Mouse (Mus musculus): Measurements from ENCODE around the gene Abl1.
A peak's percentile ranks its signal among the peaks of the same experiment; 100 is the strongest.
"Not testable (repeated sequence)": the region's sequence is repeated elsewhere in the genome, so short reads cannot be mapped to it uniquely, and the experiment has no call there.

Gene Abl1

DNA sequence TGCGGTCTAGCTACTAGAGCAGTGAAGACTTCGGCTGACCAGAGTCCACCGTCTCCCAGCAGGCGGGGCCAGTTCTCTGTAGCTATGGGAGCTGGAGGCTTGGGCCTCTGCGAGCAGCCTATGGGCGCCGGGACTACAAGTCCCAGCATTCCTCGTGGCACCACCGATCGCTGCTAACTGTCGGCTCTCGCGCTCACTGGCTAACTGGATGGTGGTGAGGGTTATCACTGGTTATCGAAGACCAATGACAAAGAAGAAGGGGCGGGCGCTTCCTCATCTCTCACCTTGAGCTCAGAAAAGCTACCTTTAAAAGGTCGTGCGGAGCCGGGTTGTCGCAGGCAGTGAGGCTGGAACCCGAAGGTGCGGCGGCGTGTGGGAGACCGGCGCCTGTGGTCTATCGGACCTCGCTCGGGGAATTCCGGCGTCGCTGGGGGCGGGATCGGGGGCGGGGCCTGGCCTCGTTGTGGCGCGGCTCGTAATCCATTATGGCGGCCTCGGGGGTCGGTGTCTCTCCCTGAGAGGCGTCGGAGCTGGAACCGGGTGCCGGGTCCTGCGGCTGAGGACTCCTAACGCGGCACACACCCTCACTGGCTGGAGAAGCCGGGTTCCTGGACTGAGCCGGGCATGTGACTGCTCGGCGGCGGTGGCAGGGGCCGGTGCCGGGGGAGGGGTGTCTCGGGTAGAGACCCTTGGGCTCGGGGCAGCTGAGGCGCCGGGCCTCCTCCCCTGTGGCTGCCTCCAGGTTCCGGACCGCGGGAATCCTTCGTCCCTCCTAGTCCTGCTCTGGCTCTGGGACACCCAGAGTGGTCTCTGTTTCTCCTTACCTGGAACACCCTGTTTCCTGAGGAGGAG is at the start of gene Abl1:
Abl1 (plus strand) TSS at position 303 of the 852 bp plus-strand sequence.
- peak; percentile 92 to 99 for DNase-seq

DNA sequence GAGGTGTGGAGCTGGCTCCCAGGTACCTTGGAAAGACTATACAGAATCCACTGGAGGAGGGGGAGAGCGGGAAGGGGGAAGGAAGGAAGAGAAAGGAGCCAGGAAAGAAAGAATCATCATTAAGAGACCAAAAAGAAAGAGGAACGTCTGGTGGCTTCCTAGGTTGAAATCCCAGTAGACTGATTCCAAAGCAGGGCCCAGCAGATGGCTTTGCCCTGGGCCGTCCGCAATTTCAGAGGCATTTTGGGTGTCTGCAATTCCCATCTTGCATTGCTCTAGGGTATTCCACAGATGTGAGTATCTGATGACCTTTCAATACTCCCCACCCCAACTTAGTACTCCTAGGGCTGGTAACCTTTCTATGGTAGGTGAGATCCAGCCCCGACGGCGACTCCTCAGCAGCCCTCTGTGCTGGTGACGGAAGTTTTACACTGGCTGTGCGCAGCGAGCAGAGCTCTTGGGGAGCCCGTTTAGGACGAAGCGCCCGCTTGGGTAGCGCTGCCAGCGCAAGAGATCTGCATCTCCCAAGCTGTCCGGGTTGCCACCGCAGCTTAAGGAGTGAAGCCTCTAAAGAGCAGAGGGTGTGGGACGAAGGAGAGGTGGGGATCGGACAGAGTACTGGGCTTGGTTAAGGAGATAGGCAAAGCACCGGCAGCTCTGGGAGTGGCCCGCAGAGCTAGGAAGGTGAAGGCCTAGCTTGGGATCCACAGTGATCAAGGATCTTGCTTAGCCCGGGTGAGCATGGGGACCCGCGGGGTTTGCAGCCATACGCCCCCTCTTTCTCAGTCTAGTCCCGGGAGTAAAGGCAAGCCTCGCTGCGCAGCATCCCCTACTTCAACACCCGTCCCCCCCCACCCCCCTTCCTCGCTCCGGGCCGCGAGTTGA is 49.4 kb upstream of the Abl1 start:
- DNase-seq, result no peak

DNA sequence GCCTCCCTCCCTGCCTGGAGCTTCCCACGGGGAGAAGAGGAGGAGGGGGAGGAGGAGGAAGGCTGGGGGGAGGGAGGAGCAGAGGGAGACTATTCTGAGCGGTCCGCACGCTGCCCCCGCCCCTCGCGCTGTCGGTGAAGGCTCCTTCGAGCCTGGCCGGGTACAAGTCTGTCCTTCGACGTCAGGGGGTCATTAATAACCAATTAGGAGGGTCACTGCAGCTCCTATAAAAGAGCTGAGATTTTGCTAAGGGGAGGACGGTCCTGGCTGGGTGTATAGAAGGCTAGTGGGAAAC is 48.8 kb upstream of the Abl1 start:
- no peak for DNase-seq

DNA sequence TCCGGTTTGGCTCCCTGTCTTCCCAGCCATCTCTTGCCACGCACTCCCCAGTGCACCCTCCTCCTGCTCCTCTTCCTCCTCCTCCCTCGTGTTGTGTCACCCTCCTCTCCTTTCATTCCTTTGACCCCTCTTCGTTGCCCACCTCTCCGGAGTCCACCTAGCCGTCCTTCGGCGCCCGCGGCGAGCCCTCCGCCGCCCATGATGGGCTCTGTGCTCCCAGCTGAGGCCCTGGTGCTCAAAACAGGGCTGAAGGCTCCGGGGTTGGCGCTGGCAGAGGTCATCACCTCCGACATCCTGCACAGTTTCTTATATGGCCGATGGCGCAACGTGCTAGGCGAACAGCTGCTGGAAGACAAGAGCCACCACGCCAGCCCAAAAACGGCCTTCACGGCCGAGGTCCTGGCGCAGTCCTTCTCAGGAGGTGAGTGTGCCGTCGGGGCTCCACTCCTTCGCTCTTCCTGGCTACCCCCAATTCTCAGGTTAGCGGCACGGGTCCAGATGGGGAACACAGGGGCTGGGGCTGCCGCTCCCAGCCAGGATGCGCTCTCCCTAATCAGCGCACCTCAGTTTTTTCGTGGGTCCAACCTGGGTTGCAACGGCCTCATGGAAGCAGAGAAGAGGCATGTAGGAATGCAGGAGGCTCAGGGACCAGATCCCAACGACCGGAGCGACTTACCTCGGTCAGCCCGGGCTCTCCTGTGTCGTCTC is 48.1 kb upstream of the Abl1 start, which contains the start of gene Prdm12:
Prdm12 (plus strand) TSS at position 137 of the 708 bp plus-strand sequence.
- no peak for DNase-seq

DNA sequence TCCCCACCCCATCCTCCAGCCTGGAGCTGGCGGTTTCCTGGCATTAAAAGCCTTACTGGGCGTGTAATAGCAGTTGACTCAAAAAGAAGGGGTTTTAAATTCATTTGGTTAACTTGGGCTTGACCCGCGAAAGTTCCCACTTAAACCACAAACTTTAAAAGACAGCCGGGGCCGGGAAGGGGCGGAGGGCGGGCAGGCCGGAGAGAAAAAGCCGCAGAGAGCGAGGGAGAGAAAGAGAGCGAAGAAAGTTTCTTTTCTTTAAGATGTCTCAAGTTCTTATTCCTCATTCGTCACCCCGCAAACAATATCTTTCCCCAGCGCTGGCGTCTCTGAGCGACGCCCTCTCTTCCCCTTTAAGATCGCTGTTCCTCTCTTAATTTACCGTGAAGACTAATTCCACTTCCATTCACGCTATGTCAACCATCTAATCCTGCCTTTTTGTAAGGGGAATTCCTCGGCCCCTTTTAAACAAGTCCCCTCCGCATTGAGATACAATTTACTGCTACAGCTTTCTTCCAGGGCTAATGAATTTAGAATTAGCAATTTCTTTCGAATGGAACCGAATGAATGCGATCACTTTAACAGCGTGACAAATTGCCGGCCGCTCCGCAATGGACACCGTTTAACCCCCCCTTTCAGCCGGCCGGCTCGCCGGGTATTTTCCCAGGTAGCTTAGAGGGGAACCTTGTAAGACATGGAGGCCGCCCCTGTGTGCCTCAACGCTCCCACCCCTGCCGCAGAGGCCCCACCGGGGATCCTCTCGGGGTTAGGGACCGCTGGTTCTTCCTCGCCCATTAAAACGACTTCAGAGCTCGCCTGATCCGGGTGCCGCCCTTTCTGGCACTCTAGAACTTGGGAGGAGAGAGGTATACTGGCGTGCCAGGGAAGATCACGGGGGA is 47.3 kb upstream of the Abl1 start:
- DNase-seq, result no peak

DNA sequence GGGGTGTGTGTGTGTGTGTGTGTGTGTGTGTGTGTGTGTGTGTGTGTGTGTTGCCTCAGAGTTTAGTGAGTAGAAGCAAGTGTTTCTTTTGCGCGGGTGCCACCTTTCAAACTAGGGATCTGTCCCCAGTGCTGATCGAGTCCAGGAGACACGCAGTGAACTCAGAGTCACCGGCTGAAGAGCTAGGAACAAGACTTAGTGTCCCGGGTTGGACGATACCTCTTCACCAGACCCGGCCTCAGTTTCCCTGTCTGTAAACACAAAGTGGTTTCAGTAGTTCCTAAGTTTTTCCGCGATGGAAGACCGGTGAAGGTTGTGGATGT is 46.7 kb upstream of the Abl1 start:
- no peak for DNase-seq

DNA sequence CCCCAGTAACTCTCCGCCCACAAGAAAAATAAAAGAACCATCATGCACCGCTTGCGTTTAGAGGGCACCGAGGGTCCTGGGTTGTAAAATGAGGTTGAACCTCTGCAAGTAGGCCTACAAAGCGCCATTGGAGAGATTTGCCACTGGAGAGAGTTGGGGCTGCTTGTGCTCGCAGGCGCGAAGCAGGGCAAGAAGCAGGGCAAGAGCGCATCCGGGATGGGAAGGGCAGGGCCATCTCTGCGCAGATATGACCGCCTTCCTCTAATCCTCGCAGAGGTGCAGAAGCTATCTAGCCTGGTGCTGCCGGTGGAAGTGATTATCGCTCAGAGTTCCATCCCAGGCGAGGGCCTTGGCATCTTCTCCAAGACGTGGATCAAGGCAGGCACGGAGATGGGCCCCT is 46.2 kb upstream of the Abl1 start:
- no peak for DNase-seq

DNA sequence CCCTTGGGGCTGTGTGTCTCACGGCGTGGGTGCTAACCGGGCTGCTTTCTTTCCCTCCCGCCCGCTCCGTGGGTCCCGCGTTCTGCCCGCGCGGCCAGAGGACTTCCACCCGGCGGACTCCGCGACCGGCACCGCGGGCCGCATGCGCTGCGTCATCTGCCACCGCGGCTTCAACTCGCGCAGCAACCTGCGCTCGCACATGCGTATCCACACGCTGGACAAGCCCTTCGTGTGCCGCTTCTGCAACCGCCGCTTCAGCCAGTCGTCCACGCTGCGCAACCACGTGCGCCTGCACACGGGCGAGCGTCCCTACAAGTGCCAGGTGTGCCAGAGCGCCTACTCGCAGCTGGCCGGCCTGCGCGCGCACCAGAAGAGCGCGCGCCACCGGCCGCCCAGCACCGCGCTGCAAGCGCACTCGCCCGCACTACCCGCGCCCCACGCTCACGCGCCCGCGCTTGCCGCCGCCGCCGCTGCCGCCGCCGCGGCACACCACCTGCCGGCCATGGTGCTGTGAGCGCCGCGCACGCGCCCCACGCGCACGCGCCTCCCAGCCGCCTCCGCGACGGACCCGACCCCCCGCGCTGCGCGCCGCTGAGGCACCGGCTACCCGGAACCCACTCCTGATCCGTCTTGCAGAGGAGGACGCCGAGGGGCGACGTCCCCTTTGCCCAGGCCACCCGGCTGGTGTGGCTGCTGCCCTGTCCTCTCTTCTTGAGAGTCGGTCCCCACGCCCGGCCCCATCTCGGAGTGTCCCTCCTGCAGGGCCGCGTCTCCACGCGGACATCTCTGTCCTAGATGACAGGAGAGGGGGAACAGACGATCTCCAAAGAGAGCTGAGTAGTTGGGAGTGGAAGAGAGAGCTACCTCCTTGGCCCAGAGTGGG is 34.0 kb upstream of the Abl1 start:
- DNase-seq, result peak; percentile 27 to 57

DNA sequence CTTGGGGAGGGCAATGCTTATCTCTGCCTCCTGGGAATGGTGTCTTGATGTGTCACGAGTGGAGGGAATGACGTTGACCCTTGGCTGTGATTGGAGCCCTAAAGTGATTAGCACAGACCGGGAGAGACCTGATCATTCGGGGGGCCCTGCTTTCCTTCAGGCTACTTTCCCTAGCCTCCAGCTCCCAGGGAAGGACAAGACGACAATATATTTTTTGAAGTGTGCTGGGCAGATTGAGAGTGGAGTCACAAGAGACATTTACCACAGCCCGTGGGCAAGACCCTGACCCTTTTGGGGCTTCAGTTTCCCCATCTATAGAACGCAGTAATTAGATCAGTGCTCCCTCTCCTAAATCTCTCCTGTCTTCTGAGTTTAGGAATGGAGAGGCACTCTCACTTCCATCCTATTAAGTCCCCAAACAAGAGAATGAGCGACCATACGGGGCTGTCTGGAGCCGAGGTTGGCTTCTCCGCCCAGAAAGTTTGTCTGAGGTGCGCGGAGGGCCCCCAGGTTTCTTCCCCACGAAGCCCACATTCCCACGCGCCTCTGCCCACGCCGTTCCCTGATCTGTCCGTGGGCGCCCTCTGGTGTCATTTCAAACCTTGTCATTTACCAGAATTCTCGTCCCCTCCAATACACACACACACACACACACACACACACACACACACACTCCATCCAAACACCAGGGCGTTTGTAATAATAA is 33.2 kb upstream of the Abl1 start:
- DNase-seq, result peak; percentile 62 to 76

DNA sequence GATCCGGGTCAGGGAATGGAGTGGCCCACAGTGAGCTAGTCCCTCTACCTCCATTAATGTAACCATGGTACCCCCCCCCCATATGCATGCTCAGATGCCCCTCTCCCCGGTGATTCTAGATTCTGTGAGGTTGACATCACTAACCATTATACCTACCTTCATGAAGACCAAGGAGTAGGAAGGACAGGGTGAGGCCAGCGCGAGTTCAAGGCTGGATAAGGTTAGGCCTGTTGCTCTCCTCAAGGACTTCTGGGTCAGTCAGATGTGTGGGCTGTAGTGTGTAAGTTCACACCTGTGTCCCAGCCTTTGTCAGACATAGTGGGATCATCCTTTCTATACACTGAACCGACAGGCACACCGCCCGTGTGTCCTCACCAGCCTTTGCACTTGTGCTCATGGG is 31.8 kb upstream of the Abl1 start:
- no peak for DNase-seq

DNA sequence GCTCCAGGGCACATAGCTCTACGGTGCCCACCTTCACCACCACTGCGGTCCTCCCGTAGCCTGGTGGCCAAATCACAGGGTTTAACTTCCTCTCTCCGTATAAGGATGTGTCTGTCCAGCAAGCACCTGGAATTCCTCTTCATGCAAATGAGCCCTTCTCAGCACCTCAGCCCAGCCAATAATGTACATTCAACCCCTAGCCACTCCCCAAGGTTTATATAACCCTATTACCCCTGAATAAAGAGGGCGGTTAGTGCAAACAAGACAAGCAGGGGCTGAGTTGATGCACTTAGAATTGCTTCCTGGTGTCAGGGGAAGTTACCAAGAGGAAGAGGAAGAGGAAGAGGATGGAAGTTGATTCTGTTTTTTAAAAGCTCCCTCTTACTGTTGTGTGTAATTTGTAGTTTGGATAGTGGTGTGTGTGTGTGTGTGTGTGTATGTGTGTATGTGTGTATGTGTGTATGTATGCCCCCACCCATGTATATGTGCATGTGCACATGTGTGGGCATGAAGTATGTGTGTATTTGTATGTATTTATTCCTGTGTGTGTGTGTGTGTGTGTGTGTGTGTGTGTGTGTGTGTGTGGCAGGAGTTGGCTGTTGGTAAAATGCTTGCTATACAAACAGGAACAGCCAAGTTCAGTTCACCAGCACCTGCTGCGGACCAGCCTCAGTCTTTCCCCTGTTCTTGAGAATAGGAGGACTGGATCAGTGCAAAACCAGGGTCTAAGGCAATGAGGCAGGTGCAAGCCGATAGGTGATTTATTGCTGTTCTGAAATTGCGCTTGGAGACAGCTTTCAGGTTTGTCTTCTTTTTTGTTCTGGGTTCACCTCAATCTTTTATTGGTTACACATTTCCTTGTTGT is 25.0 kb upstream of the Abl1 start:
- DNase-seq, result no peak

DNA sequence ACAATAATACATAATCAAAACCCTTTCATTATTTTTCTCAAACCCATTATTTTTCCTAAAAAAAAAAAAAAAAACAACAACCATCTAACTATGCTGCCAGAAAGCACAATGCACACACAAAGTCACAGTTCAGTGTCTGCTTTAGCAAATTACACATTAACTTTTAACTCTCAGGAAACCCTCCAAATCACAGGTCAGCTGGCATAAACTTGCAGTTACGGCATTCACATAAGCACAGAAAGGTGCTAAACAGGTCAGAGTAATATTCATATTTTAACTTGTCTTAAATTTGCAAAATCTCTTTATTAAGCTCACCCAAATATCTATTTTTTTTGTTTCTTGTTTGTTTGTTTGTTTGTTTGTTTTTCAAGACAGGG is 24.4 kb upstream of the Abl1 start:
- no peak for DNase-seq

DNA sequence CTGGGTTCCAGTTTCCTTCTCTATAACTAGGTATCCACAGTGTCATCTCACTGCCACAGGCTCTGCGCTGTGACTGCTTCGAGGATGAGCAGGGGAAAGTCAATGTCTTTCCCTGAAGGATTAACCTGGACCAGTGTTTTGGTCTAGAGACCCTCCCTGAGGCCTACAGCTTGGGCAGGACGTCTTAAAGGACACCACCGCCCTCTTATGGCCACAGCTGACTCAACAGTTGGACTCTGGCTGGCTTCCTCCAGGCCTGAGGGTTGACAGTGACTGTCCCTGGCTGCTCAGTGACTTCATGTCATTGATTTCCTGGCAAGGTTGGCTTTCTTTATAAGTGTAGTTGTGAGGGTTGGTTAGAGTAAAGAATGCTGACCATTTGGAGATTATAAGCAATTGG is 20.8 kb upstream of the Abl1 start:
- no peak for DNase-seq

DNA sequence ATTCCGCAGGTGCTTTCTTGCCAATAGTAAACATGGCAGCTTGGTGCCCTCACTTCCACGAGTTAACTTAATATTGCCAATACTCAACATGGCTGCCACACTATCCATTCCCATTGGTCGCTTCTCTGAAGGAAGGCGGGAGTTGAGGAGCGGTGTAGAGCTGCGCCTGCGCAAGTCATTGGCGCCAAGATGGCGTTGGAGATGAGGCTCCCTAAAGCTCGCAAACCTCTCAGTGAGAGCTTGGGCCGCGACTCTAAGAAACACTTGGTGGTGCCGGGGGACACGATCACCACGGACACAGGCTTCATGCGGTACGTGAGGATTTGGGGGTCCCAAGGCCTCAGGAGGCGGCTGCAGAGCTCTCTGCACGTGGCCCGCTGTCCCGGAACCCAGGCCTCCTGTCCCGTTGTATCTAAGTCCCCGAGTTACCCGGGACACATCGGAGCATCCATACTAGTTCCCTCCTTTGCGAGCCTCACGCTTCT is 17.6 kb upstream of the Abl1 start, which contains the start of gene Exosc2:
Exosc2 (plus strand) TSS at position 165 of the 485 bp plus-strand sequence.
- DNase-seq, result peak; percentile 90 to 92

DNA sequence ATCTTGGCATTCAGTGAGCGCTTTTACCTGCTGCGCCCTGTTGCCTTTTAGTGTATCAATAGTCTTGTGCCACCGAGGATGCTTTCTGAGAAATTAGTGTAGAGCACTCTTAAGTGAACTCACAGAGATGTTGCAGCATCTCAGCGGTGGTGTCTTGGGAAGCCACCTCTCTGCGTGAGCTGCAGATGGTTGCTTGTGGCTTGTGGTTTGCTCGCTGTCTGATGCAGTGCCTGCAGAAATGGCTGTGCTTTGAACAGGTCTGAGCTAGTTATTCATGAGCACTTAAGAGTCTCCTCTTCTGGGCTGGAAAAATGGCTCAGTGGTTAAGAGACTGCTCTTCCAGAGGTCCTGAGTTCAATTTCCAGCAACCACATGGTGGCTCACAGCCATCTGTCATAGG is 9.5 kb upstream of the Abl1 start:
- no peak for DNase-seq

DNA sequence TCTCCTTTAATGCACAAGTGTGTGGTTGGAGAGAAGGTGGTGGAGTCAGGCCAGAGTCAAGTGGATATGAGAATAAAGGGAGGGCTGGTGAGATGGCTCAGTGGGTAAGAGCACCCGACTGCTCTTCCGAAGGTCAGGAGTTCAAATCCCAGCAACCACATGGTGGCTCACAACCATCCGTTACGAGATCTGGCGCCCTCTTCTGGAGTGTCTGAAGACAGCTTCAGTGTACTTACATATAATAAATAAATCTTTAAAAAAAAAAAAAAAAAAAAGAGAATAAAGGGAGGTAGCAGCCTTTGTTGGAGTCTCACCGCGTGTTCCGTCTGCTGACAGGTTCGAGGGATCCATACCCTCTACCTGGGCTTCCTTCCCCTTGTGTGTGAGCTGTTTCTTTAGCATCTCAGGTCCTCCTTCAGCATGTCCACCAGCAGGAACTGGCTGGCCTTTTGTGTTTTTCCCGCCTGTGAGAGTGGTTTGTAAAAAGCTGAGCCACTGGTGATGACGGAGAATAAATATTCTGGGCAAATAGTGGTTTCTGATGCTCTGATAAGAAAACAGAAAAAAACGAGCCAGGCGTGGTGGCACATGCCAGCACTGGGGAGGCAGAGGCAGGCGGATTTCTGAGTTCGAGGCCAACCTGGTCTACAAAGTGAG is 7.0 kb upstream of the Abl1 start:
- not testable (repeated sequence) for DNase-seq

DNA sequence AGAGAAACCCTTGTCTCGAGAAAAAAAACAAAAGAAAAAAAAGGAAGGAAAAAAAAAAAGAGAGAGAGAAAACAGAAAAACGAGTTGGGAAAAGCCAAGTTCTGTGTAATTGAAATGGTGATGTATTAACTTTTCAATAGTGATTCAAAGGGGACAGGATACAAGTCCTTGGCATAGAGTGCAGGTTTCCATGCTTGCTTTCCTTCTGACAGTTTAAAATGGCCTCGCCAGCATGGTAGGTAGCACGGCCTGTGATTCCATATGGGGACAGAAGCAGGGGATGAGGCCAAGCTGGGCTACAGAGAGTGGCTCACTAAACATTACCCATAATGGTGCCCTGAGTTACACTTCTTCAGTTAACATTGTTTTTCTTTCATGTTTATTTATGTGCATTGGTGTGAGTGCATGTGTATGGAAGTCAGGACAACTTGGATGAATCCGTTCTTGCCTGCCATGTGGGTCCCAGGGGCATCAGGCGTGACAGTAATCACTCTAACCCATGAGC is 6.4 kb upstream of the Abl1 start:
- DNase-seq, result no peak

DNA sequence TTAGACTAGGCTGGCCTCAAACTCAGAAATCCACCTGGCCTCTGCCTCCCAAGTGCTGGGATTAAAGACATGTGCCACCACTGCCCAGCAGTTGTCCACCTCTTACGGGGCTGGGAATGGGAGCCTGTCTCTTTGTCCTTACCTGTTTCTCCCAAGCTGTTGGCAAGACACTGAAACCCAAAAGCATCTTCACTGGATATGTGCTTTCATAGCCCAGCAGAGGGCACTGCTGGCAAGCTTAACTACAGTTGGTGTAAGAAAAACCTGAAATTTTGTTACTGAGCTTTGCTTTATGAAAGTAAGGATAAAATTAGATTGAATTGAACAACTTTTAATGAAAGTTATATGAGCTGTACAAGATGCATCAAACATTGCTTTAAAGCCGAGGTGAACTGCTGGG is 4.5 kb upstream of the Abl1 start:
- peak; percentile 61 to 69 for DNase-seq

DNA sequence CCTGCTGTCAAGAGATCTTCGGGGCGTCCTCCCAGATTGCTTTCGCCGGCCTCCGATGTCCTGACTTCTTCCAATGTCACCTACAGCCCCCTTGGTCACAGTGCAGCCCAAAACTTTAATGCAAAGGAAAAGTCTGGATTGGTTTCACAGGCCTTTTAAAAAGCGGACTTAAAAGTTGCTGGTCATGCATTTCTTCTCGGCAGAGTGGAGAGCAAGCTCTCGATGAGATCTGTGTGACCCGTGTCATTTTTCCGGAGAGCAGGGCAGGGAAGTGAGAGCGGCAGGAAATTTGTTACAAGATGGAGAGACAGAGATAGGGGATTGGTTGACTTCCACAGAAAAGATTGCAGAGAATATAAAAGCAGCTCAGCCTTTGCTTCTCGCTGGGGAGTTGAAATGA is 869 bp downstream of the Abl1 start:
- DNase-seq, result no peak
